Mouse (Mus musculus) stomach, postnatal 0 days (tissue): ENCODE results near the gene Tecta.

ENCODE experiments used
- CTCF ChIP-seq: IDR thresholded peaks from 2 replicates; pipeline ENCODE4 v1.5.1; 2016; ENCODE audit warnings: antibody characterized with exemption, low read depth, mild to moderate bottlenecking, moderate library complexity
- EP300 ChIP-seq: optimal IDR thresholded peaks from 2 replicates; pipeline ENCODE3; 2016; ENCODE audit warnings: antibody characterized with exemption

- TF ChIP-seq CTCF (peak; percentile 64), EP300 (no peak)
Measured at GRCm38 (mm10) chr9:42388490-42388889, 11.2 kb downstream of the Tecta start.
